Mouse (Mus musculus) hematopoietic stem cell, adult 5-6 weeks (primary cell): ENCODE measurements around the gene Olfr12. TPM values are rescaled to one million over a fixed set of nuclear protein-coding genes. Genes with fewer than 3 reads are reported as not detected.

Source experiments
- ATAC-seq, 2 experiments: fragments of 125-278 bp in 1 of 2; replicated peaks in 1 of 2; 2 replicates each; pipeline ENCODE4 v1.8.0; 2016 to 2017; ENCODE audit warnings: inconsistent platforms in 2 of 2, mild to moderate bottlenecking in 2 of 2, moderate number of reproducible peaks in 2 of 2, low read depth in 1 of 2, moderate TSS enrichment in 1 of 2; ENCODE audit not compliant: low FRiP score in 2 of 2, poor library complexity in 2 of 2, severe bottlenecking in 2 of 2, insufficient read depth in 1 of 2, low TSS enrichment in 1 of 2
- total RNA-seq: library from RNA; stranded (forward); fragments of 172-1452, 232-1000 nt; gene quantifications from 2 replicates; pipeline ENCODE4 v1.2.3, GENCODE M21; 2017

Gene Olfr12
- total RNA-seq, 1 experiment from 2014 or later: not detected

DNA sequence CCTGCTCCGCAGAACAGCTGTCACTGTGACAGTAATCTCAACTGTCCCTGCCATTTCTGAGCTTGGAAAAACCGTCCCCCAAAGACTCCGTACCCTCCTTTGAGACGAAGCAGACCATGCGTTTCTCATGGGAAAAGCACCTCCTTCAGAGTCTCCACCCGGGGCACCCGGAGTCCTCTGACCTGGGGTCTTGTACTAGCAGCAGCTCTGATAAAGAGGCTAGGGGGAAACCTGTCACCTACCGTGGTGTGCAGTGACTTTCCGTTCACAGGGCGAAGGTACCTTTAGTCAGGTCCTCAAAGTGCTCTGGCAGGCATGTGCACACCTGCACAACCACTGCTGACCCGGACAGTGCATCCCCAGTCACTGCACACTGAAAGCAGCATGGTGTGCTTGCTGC, 19.1 kb downstream of the Olfr12 start:
- no peak for ATAC-seq

- no peak for ATAC-seq
Observed at GRCm38 (mm10) chr1:92637501-92638172, 20.0 kb downstream of the Olfr12 start.

GRCm38 (mm10) chr1:92638181-92638580, 20.6 kb downstream of the Olfr12 start:
- no peak for ATAC-seq

- no peak for ATAC-seq
Observed at GRCm38 (mm10) chr1:92638736-92639135, 21.1 kb downstream of the Olfr12 start.

DNA sequence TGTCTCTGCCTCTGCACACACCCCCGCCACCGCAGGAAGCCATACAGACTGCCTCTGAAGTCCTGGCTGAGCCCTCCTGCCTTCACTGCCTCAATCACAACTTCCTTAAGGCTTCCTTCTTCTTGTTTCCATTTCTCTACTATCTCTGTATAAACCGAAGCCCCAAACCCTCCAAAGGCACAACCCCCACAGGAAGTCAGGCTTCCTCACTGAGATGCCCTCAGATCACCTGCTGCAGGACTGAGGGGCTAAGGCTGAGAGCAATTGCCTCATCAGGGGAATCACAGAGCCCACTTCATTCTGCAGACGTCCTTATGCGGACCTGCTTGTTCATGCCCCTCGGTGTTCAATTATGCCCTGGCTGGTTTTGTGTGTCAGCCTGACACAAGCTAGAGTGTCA, 22.8 kb downstream of the Olfr12 start:
- peak in 1 of 2 experiments; percentile 14; a peak in 1 of 4 replicates for ATAC-seq

DNA sequence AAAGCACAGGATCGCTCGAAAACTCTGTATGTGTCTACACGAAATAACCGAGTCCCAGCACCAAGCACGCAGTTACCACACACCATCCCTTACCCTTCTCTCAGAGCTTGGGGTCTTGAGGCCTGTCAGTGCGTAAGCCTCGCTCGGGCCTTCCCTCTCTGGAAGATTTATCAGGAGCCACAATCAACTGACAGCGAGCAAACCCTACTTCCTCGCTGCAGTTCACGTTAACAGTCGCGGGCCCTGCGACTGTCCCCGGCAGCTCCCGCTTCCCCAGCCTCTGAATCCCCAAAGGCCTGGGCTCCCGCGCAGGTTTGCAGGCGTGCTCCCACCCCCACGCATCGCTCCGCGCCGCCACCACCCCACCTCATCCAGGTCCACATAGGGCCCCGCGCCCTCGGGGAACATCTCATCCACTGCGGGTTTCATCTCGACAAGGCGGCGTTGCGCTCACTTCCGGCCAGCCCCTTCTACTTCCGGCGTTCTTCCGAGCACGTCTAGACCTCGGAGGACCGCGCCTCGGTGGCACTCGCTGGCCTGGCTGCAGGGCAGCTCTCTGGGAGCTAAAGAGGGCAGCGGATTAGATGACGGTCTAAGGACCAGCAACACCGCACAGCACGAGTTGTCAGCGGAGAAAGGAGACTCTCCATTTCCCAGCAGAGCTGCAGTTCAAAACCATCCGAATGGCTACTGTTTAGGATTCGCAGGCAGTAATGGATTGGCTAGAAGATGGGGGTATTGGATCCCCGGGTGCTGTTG, 24.1 kb downstream of the Olfr12 start, which contains the start of gene Cops9:
Gene Cops9 (minus strand): TSS at position 472 of the 759 bp plus-strand sequence.
- peak; percentile 82 to 88 for ATAC-seq

GRCm38 (mm10) chr1:92643691-92644090, 26.1 kb downstream of the Olfr12 start:
- ATAC-seq: no peak

- ATAC-seq: no peak
Observed at GRCm38 (mm10) chr1:92644916-92645315, 27.3 kb downstream of the Olfr12 start.

GRCm38 (mm10) chr1:92646111-92646510, 28.5 kb downstream of the Olfr12 start:
- no peak for ATAC-seq

GRCm38 (mm10) chr1:92646601-92647000, 29.0 kb downstream of the Olfr12 start:
- no peak for ATAC-seq

DNA sequence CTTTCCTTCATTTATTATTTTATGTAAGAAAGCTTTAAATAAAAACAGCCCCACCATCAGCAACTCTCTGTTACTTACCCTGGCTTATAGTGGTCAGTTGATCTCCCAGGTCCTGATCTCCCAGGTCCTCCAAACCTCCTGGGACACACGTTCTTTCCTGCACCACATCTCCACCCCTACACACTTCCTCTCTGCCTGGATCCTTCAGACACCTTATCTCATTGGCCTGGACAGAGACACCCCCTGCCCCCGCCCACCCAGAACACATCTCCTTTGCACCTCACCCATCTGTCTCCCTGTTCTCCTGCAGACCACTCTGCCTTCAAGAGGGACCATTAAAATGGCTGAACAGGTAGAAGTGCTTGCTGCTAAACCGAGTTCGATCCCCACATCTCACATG, 29.4 kb downstream of the Olfr12 start:
- no peak for ATAC-seq

DNA sequence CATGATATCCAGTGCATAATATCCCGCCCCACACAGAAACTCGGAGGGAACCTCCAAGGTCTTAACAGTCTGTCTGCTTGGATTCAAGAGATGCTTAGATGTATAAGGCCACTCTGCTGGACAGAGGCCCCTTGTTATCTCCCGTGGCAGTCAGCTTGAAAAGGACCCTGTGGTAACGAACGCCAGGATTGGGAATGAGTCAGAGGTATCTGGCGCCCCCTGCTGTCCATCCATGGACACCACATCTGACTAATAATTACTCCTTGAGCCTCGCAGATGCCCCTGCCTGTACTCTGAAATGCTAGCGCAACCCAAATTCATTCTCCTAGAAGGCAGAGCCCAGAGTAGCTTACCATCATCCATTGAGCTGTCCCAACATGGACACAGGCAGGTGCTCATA, 30.2 kb downstream of the Olfr12 start:
- peak; percentile 50 to 59; a peak in 3 of 4 replicates for ATAC-seq

DNA sequence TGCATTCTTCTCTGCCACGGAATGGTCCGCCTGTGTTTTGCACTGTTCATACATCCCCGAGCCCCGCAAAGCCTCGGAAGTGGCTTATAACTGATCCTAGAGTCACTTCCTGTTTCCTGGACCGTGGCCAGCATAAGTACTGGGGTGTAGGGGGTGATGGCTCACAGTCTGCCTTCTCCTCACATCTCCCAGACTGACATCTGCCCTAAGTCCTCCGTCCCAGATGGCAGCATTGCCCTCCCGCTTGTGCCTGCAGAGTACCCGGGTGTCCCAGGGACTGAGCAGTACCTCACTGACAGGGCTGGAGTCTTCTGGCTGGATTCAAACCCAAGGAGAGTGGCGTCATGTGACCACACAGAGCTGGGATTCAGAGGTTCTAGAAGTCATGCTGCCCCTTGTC, 30.6 kb downstream of the Olfr12 start:
- peak; percentile 23 to 41; a peak in 3 of 4 replicates for ATAC-seq

DNA sequence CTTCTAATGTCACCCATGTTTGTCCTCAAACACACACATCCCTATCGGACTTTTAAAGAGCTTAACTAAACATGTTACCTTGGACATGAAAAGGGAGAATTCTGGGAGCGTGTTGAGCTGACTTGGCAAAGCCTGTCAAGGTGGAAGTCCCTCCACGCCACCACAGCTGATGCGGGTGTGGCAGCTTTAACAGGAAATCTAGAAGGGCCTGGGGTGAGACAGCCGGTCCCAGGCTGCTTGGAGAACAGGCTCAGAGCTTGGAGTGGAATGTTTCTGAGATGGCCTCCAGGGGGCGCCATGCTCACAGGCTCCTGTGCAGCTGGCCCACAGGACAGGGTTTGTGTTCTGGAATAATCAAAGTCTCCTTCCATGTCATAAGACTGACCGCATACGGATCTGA, 31.1 kb downstream of the Olfr12 start, which contains the start of gene Otos:
Gene Otos (minus strand): TSS at position 169 of the 400 bp plus-strand sequence.
- peak; percentile 35 to 55 for ATAC-seq

- no peak for ATAC-seq
Observed at GRCm38 (mm10) chr1:92651467-92651866, 33.9 kb downstream of the Olfr12 start.

DNA sequence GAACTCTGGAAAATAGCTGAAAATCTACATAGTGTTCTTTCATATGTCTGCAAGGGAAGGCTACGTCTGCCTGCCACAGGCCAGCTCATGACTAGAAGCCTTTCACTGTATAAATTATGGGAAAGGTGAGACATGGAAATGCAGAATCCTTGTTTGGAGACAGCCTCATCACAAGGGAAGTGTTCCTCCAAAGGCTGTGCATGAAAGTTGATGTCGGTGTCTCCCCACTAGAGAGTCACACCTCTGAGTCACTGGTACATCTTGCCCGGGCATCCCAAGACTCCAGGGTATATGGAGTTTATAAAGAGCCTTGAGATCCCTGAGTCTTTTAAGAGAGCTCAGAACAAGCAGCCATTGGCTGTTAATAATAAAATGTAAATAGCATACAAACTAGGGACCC, 35.6 kb downstream of the Olfr12 start:
- no peak for ATAC-seq

DNA sequence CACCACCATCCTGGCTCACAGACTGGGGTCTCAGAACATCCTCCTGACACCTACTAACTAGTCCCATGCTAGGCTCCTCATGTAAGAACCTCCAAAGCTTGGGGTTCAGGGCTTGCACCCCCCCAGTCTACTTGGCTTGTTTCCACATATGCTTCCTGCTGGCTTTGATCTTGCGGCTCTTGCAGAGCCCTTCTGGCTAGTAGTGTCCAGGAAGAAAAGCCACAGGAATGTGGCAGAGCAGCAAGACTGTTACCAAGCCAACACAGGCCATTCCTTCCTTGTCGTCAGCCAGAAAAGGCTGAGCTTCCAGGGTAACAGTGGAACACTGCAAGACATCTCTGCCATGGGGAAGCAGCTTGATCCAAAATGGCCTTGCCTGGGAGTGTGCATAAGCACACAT, 37.1 kb downstream of the Olfr12 start:
- ATAC-seq: no peak

GRCm38 (mm10) chr1:92657025-92657820, 39.6 kb downstream of the Olfr12 start:
- ATAC-seq: no peak
